Mouse (Mus musculus) cerebellum, adult 2 months (tissue): ENCODE results near the gene Zfp526. TPM values are rescaled to one million over a fixed set of nuclear protein-coding genes. Genes with fewer than 3 reads are reported as not detected.

Source experiments
- DNase-seq, 2 experiments: peaks; one replicate each; pipeline ENCODE4 v3.0.0; 2021
- H3K27ac ChIP-seq: fragments of 200-500 bp; 2 replicates; pipeline ENCODE4 v1.5.1; 2012; ENCODE audit warnings: low read length, control low read depth, inconsistent platforms; ENCODE audit not compliant: insufficient read depth
- H3K27me3 ChIP-seq: fragments of 200-500 bp; 2 replicates; pipeline ENCODE4 v1.6.1; 2012; ENCODE audit warnings: inconsistent platforms, mild to moderate bottlenecking, low read length, moderate library complexity; ENCODE audit not compliant: control insufficient read depth, insufficient read depth
- H3K4me1 ChIP-seq: fragments of 200-500 bp; 2 replicates; pipeline ENCODE4 v1.6.1; 2011; ENCODE audit warnings: low read length; ENCODE audit not compliant: control insufficient read depth, insufficient read depth
- H3K4me3 ChIP-seq: fragments of 200-500 bp; replicated peaks from 2 replicates; pipeline ENCODE3; 2011; ENCODE audit warnings: mild to moderate bottlenecking, low read depth, low read length, control low read depth; ENCODE audit not compliant: insufficient read depth
- CTCF ChIP-seq: fragments of 200-500 bp; IDR thresholded peaks from 2 replicates; pipeline ENCODE4 v1.5.1; 2011; ENCODE audit warnings: low read depth, mild to moderate bottlenecking, control low read depth, low read length, moderate library complexity, borderline replicate concordance; ENCODE audit not compliant: insufficient read depth
- POLR2A ChIP-seq: fragments of 200-500 bp; IDR thresholded peaks from 2 replicates; pipeline ENCODE4 v1.6.1; 2011; ENCODE audit warnings: low read length, control low read depth, borderline replicate concordance; ENCODE audit not compliant: insufficient read depth
- whole genome bisulfite sequencing: fragments of 180-500 bp; shearing (Covaris S2); methylation state at CpG from one replicate; pipeline ENCODE4 v1.1.7; 2018; 5-methylcytosine and 5-hydroxymethylcytosine counted together
- polyA plus RNA-seq: library from polyadenylated mRNA; depleted of rRNA; stranded (reverse); fragments of >200 nt; gene quantifications from 2 replicates; pipeline ENCODE4 v1.2.3, GENCODE M21; 2012

The Zfp526 gene
- polyA plus RNA-seq, 1 experiment: 9.2 TPM

DNA sequence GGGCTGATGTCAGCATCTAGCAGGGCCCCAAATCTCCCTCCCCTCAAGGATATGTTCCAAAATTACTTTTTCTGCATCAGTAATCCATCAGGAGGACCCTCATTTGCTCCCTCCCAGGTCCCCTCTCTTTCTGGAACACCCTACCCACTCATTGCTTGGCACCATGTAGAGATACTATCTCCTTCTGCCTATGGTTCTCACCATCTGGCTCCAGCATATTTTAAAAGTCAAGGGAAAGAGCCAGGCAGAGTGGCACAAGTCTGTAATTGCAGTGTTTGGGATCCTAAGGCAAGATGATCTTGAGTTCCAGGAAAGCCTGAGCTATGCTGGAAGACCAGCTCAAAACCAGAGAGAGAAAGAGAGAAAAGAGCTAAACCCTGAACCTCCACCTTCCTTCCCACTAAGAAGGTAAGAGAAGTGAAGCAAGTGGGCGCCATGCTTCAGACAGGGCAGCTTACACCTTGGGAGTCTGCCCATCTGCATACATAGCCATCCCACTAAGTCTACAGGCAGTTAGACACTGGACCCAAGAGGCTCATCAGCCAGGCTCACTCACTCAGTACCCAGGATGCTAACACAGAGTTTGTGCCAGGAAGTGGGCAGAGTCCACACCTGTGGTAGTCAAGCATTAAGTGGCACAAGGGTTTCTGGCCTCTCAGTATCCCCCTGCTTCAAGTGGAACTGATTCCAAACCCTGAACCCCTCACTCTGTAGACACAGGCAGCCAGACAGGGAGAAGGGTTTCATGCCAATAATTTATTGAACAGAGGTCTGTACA lies 6.5 kb downstream of the Zfp526 start:
- Histone ChIP-seq H3K4me1 (peaks cover 9% of the 10 kb centered on the region), H3K27me3 (no peaks in the 10 kb centered on the region), H3K27ac (0 out of 2 replicates have a peak overlapping the region, but pooled peaks have one; percentile 19), H3K4me3 (no peak overlapping the region)
- 86% methylated on average over 1 of the region's 1 CpGs for WGBS
- no peak for DNase-seq
- no peak for TF ChIP-seq POLR2A
- no peak for TF ChIP-seq CTCF

DNA sequence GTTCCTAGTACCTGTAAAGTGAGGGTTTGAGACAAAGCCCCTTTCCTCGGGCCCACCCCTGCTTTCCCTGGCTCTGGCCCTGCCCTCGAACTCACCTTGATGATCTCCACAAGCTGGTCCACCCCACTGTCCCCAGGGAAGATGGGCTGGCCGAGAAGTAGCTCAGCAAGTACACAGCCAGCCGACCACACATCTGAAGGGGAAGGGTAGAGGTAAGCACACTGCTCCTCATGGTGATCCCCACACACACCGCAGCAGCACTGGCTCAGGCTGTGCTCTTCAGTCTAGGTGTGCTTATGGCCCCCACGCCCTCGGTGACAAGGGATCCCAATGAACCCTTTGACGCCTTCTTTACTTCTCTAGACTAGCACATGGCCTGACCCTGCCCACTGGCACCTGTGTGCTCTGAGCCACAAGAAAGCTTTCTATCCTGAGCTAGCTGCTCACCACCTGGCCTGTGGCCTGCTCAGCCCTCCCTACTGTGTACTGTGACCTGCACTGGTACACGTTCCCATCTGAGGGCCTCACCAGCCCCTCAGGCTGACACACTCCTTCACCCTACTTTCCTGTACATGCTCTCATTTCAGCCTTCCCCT lies 9.6 kb downstream of the Zfp526 start:
- Histone ChIP-seq H3K27ac (no peak overlapping the region), H3K4me1 (peaks cover 12% of the 10 kb centered on the region), H3K4me3 (no peak overlapping the region), H3K27me3 (no peaks in the 10 kb centered on the region)
- WGBS: 78% methylated on average over 9 of the region's 9 CpGs
- no peak for TF ChIP-seq POLR2A
- no peak for TF ChIP-seq CTCF
- no peak for DNase-seq

DNA sequence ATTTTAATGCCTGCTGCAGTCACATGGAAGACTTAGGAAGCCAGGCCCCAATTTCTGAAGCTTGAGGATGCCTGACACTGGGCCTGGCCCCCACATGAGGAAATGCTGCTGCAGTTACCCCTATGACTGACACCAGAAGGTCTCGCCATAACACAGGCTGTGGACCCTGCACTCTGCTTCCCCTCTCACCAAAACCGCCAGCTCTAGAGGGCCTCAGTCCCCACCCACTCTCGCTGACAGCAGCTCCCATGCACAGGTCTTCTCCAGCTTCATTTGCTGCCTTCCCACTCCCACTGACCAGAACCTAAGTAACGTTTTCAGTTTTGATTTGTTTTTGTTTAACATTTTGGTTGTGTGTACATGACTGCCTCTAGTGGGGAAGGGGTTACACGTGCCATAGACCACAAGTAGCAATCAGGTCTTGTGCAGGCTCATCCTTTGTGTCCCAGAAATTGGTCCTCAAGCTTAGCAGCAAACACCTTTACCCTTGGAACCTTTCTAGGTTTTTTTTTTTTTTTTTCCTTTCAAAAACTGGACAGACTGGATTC lies 10.9 kb downstream of the Zfp526 start:
- Histone ChIP-seq H3K27ac (no peak overlapping the region), H3K4me3 (no peak overlapping the region), H3K27me3 (no peaks in the 10 kb centered on the region), H3K4me1 (peaks cover 8% of the 10 kb centered on the region)
- 60% methylated on average over 5 of the region's 5 CpGs for WGBS
- TF ChIP-seq POLR2A: no peak
- TF ChIP-seq CTCF: no peak
- DNase-seq: no peak

DNA sequence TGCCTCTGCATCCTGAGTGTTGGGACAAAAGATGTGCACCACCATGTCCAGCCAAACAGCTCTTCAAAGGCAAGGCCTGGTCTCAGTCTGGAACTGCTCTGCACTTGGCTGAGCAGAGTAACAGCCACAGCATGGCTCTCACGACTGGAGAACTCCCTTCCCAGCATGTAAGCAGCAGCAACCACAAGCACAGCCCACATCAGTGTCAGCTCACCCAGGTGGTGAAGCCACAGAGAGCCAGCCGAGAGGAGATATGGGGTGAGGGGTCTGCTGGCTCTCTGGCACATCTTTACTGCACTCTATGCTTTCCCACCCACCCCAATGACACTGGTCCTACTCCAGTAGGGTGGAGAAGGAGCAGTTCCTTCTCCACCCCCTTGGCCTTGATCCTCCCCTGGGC lies 11.8 kb downstream of the Zfp526 start:
- 62% methylated on average over 2 of the region's 2 CpGs for WGBS
- no peak for TF ChIP-seq CTCF
- TF ChIP-seq POLR2A: no peak
- no peak for DNase-seq

DNA sequence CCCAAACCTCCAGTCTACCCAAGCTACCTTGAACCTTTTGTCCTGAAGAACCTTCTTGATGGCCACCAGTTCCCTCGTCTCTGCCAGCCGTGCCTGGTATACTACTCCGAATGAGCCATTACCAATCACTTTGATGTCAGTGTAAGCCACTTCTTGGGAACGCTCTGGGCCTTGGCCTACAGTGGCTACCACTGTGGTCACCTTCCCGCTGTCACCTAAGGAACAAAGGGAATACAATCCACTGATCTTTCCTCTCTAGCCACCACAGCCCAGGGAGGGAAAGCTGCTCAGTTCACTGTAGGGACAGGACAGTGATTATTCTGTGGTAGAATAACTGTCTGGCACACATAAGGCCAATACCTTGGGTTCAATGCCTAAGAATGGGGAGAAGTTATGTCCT lies 14.3 kb downstream of the Zfp526 start:
- Histone ChIP-seq H3K4me3 (no peak overlapping the region), H3K27me3 (no peaks in the 10 kb centered on the region), H3K27ac (no peak overlapping the region), H3K4me1 (peaks cover 6% of the 10 kb centered on the region; the same call in 1 of the 2 replicates)
- 87% methylated on average over 5 of the region's 5 CpGs for WGBS
- TF ChIP-seq CTCF (no peak), POLR2A (no peak)
- DNase-seq: no peak

More for the DNA sequence above, 11.8 kb downstream of the Zfp526 start:
- Histone ChIP-seq H3K4me1 (peaks cover 6% of the 10 kb centered on the region; the same call in 1 of the 2 replicates), H3K27ac (no peak overlapping the region), H3K27me3 (no peaks in the 10 kb centered on the region), H3K4me3 (no peak overlapping the region)

DNA sequence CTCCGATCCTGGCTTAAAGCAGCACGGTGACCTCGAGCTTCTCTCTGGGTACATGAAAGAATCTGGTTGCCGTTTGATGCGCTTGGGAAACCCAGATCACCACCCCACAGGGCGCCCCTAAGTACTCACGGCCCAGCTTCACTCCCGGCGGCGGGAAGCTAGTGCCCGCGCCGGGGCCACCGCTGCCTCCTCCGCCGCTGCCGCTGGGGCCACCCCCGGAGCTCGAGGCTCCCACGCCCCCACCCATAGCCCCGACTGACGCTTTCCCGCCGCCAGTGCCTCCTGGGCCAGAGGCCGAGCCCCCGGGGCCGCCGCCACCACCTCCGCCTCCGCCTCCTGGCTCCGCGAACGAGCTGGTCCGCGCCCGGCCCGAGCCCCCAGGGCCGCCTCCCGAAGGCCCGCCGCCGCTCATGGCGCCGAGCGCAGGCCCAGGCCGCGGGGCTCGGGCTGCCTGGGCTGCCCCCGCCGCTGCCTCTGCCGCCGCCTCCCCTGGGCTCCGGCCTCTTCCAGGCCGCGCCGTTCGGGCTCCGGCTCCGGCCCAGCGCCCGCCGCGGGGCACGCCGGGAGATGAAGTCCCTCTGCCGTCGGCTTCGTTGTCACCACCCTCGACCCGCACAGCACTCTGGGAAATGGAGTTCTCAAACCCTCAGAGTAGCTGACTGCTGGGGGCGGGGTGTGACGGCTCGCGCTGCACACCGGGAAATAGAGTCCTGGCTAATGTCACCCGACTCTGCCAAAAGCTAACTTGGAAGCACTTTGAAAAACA lies 16.2 kb downstream of the Zfp526 start, which contains the start of gene Gsk3a:
Gene Gsk3a, minus strand, starts transcription at position 603 of the 766 bp plus-strand sequence.
- TF ChIP-seq CTCF (no peak), POLR2A (peak; percentile 44; the same call in 1 of the 2 replicates)
- under 1% methylated on average over 69 of the region's 76 CpGs for WGBS
- DNase-seq: peak; percentile 99
- no peaks in the 10 kb centered on the region for H3K27me3 ChIP-seq
- peak within 1 kb of the TSS; percentile 86 for H3K27ac ChIP-seq
- peaks cover 6% of the 10 kb centered on the region; the same call in 1 of the 2 replicates for H3K4me1 ChIP-seq
- peak within 1 kb of the TSS; percentile 81 for H3K4me3 ChIP-seq

DNA sequence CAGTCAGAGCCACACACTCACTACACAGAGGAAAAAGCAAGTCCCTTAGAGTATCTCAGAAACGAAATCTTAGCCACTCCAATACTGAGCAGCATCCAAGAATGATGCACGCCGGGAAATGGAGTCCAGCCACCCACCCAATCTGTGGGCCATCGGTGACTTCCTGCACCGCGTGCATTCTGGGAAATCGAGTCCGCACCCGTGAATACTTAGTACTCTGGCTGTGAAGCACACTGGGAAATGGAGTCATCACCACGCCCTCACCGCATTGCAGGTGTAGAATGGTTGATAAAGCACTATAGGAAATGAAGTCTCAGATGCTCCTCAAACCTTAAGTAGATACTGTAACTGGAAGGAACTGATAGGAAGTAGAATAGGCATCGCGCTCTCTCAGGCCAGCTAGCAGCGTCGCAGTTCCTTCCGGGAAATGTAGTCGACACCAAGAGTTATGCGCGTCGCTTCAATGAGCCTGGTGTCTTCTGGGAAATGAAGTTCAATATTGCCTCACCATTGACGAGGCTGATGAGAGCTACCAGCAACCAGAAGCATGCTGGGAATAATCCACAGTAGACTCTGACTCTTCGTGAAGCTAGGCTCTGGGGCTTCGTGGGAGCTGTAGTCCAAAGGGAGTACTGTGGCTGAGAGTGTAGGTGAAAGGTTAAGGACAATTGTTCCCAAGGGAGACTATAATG lies 16.9 kb downstream of the Zfp526 start:
- no peaks in the 10 kb centered on the region for H3K27me3 ChIP-seq
- peak; percentile 96 to 97 for DNase-seq
- peak overlapping the region; percentile 61 for H3K4me3 ChIP-seq
- under 1% methylated on average over 23 of the region's 23 CpGs for WGBS
- peak; percentile 52; the same call in 1 of the 2 replicates for TF ChIP-seq POLR2A
- no peak for TF ChIP-seq CTCF
- peak overlapping the region; percentile 86 for H3K27ac ChIP-seq
- peaks cover 6% of the 10 kb centered on the region; the same call in 1 of the 2 replicates for H3K4me1 ChIP-seq
